Mouse (Mus musculus) bone marrow macrophage, adult 2 months (primary cell): ENCODE data around the gene Camsap3. TPM values are rescaled to one million over a fixed set of nuclear protein-coding genes. Genes with fewer than 3 reads are reported as not detected.
A peak's percentile ranks its signal among the peaks of the same experiment; 100 is the strongest.
"Not testable (repeated sequence)": the region's sequence is repeated elsewhere in the genome, so short reads cannot be mapped to it uniquely, and the experiment has no call there.

Experiments
- H3K27ac ChIP-seq: 2 replicates; pipeline ENCODE4 v1.5.1; 2012; ENCODE audit warnings: low read depth, low read length; ENCODE audit not compliant: insufficient read depth
- H3K4me1 ChIP-seq: 2 replicates; pipeline ENCODE4 v1.6.1; 2012; ENCODE audit warnings: low read length; ENCODE audit not compliant: control insufficient read depth, insufficient read depth
- H3K4me3 ChIP-seq: 2 replicates; pipeline ENCODE4 v1.5.1; 2012; ENCODE audit warnings: mild to moderate bottlenecking, low read length, moderate library complexity; ENCODE audit not compliant: insufficient read depth
- CTCF ChIP-seq: IDR thresholded peaks from 2 replicates; pipeline ENCODE4 v1.5.1; 2012; ENCODE audit warnings: low read depth, mild to moderate bottlenecking, low read length, moderate library complexity
- POLR2A ChIP-seq: IDR thresholded peaks from 2 replicates; pipeline ENCODE4 v1.6.1; 2012; ENCODE audit warnings: mild to moderate bottlenecking, low read depth, low read length, borderline replicate concordance
- polyA plus RNA-seq: library from polyadenylated mRNA; stranded (reverse); fragments of >200 nt; gene quantifications from 2 replicates; pipeline ENCODE4 v1.2.4, GENCODE M21; 2012; ENCODE audit not compliant: missing spikeins, insufficient read depth, insufficient read length

Camsap3 gene
- polyA plus RNA-seq, 1 experiment, result 5.5 TPM

- H3K4me1 ChIP-seq, result no peaks in the 10 kb centered on the region
- TF ChIP-seq CTCF (no peak), POLR2A (no peak)
- no peak overlapping the region for H3K27ac ChIP-seq
- no peak overlapping the region for H3K4me3 ChIP-seq
Observed at GRCm38 (mm10) chr8:3576211-3576960, 10.7 kb upstream of the Camsap3 start.

DNA sequence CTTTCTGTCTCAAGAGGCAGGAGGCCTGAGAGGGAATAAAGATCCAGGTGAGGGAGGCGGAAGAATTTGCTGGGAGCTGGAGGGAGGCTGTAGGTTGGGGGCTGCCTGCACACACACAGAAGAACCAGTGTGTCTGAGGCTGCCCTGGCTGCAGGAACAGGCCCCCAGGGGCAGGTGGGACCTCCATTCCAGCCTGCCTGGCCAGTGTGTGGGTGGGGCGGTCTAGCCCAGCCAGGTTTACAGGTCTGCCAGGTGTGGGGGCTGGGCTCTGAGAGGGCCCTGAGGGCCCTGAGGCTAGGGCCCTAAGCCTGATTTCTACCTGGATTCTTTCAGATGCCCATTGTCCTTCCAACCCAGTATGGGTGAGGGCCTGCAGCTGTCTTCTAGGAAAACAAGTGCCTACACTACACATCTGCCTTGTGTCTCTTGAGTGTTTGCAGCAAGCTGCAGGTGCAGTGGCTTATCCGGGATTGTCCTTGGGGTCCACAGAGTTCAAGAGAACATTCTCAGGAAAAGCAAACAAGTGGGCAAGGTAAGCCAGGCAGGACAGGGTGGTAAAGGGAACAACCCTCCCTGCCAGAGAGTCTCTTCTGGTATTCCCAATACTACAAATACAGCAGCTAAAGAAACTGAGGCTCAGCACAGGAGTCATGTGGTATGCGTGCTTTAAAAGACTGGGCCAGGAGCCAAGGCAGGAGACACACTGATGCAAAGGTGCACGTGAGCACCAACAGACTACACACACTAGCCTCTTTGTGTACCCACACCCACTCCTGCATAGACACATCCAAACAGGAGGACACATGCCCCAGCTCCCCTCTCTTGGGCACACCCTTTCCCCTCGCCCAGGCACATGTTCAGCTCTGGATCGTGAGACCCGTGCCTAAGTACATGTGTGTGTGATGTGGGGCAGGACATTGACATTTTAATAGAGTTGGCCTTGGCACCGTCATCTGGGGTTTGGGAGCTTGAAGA is 7.4 kb upstream of the Camsap3 start:
- no peak for TF ChIP-seq POLR2A
- no peak overlapping the region for H3K27ac ChIP-seq
- no peak overlapping the region for H3K4me3 ChIP-seq
- no peaks in the 10 kb centered on the region for H3K4me1 ChIP-seq

- H3K4me3 ChIP-seq, H3K4me1 ChIP-seq, H3K27ac ChIP-seq: not testable (repeated sequence)
Observed at GRCm38 (mm10) chr8:3581961-3582360, 5.1 kb upstream of the Camsap3 start.

- TF ChIP-seq POLR2A, result no peak
- no peak for TF ChIP-seq CTCF
- H3K4me1 ChIP-seq, result no peaks in the 10 kb centered on the region
- H3K27ac ChIP-seq, result no peak overlapping the region
- no peak overlapping the region for H3K4me3 ChIP-seq
Observed at GRCm38 (mm10) chr8:3586452-3586851, 641 bp upstream of the Camsap3 start.

GRCm38 (mm10) chr8:3587391-3588257 is 531 bp downstream of the Camsap3 start:
- H3K27ac ChIP-seq, result no peak overlapping the region
- H3K4me1 ChIP-seq, result no peaks in the 10 kb centered on the region
- H3K4me3 ChIP-seq, result peak overlapping the region; percentile 59
- TF ChIP-seq POLR2A (no peak), CTCF (no peak)

GRCm38 (mm10) chr8:3588258-3588633 is 1.2 kb downstream of the Camsap3 start:
- Histone ChIP-seq H3K4me1 (peaks cover under 1% of the 10 kb centered on the region; the same call in 1 of the 2 replicates), H3K4me3 (peak overlapping the region; percentile 59; the same call in 1 of the 2 replicates), H3K27ac (no peak overlapping the region)
- no peak for TF ChIP-seq CTCF
- TF ChIP-seq POLR2A, result no peak

GRCm38 (mm10) chr8:3593470-3593869 is 6.4 kb downstream of the Camsap3 start:
- Histone ChIP-seq H3K4me3 (no peak overlapping the region), H3K4me1 (peaks cover 14% of the 10 kb centered on the region), H3K27ac (no peak overlapping the region)
- no peak for TF ChIP-seq POLR2A
- TF ChIP-seq CTCF, result no peak

DNA sequence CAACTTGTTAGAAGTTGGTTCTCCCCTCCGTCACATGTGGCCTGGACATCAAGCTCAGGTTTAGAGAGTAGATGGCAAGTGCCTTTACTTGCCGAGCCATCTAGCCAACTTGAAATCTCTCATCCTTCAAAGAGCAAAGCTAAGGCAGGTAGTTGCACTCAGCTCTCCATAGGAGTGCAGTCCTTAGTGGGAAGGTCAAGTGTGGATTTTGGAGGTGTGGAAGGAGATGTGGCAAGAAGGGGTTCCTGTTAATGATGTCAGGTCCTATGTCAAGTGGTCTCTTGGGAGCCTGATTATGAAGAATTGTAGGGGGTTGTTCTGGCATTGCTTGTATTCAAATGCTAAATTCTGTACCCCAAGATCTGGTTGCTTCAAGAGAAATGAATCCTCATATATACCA is 7.4 kb downstream of the Camsap3 start:
- Histone ChIP-seq H3K4me3 (no peak overlapping the region), H3K27ac (no peak overlapping the region), H3K4me1 (peaks cover 19% of the 10 kb centered on the region)
- TF ChIP-seq POLR2A (no peak), CTCF (no peak)

GRCm38 (mm10) chr8:3598054-3598453 is 11.0 kb downstream of the Camsap3 start:
- H3K4me3 ChIP-seq, result no peak overlapping the region
- H3K4me1 ChIP-seq, result peaks cover 21% of the 10 kb centered on the region
- TF ChIP-seq CTCF (no peak), POLR2A (no peak)
- no peak overlapping the region for H3K27ac ChIP-seq
